Mouse (Mus musculus) lung, embryonic 14.5 days (tissue): ENCODE data around the gene Ccl27b. TPM values are rescaled to one million over a fixed set of nuclear protein-coding genes. Genes with fewer than 3 reads are reported as not detected.
A peak's percentile ranks its signal among the peaks of the same experiment; 100 is the strongest.
"Not testable (repeated sequence)": the region's sequence is repeated elsewhere in the genome, so short reads cannot be mapped to it uniquely, and the experiment has no call there.

Experiments
- ATAC-seq: fragments of 200-750 bp; cut with Nextera tagmentation; 2 replicates; pipeline ENCODE4 v1.8.0; 2017; ENCODE audit warnings: mild to moderate bottlenecking, moderate TSS enrichment, moderate library complexity; ENCODE audit not compliant: insufficient read depth
- DNase-seq: peaks from one replicate; pipeline ENCODE4 v3.0.0-alpha.2; 2015
- H3K27ac ChIP-seq: fragments of 300-500 bp; sonication (generic); 2 replicates; pipeline ENCODE4 v1.5.1; 2014; ENCODE audit warnings: low read depth, mild to moderate bottlenecking, moderate library complexity
- H3K27me3 ChIP-seq: fragments of 300-500 bp; sonication (generic); 2 replicates; pipeline ENCODE4 v1.6.1; 2014; ENCODE audit warnings: low read length, control low read depth; ENCODE audit not compliant: insufficient read depth
- H3K36me3 ChIP-seq: fragments of 300-500 bp; sonication (generic); 2 replicates; pipeline ENCODE4 v1.6.1; 2014; ENCODE audit warnings: control low read depth; ENCODE audit not compliant: insufficient read depth
- H3K4me1 ChIP-seq: fragments of 300-500 bp; sonication (generic); 2 replicates; pipeline ENCODE4 v1.6.1; 2014; ENCODE audit warnings: antibody characterized with exemption, control low read depth; ENCODE audit not compliant: insufficient read depth
- H3K4me2 ChIP-seq: fragments of 300-500 bp; sonication (generic); 2 replicates; pipeline ENCODE4 v1.6.1; 2014; ENCODE audit warnings: mild to moderate bottlenecking
- H3K4me3 ChIP-seq: fragments of 300-500 bp; sonication (generic); 2 replicates; pipeline ENCODE4 v1.5.1; 2014; ENCODE audit warnings: low read depth, low read length
- H3K9ac ChIP-seq: fragments of 300-500 bp; sonication (generic); 2 replicates; pipeline ENCODE4 v1.6.1; 2014
- H3K9me3 ChIP-seq: fragments of 300-500 bp; sonication (generic); 2 replicates; pipeline ENCODE4 v1.6.1; 2016; ENCODE audit warnings: low read depth, low read length, control low read depth
- WGBS: fragments of 180-500 bp; shearing (Covaris S2); extraction: QIAGEN DNeasy Blood & Tissue Kit; methylation state at CpG from one replicate; pipeline ENCODE4 v1.1.7; 2014; 5-methylcytosine and 5-hydroxymethylcytosine counted together
- polyA plus RNA-seq: library from polyadenylated mRNA; unstranded; fragments of >200 nt; fragmentation: Nextera tagmentation; extraction: Ambion mirVana; gene quantifications from 2 replicates; pipeline ENCODE4 v1.2.1, GENCODE M21; 2014

Ccl27b gene
- polyA plus RNA-seq = not detected in 2 replicates

GRCm38 (mm10) chr4:42654951-42655350 lies at the start of gene Ccl27b:
Ccl27b (plus strand) TSS chr4:42655251.
- H3K4me3 ChIP-seq, H3K9ac ChIP-seq, H3K9me3 ChIP-seq, DNase-seq, H3K27ac ChIP-seq, H3K4me1 ChIP-seq, ATAC-seq, H3K36me3 ChIP-seq, H3K27me3 ChIP-seq, H3K4me2 ChIP-seq: not testable (repeated sequence)
- WGBS = no CpG with 5 or more reads among the region's 9 CpGs

- not testable (repeated sequence) for H3K9ac ChIP-seq, ATAC-seq, H3K4me1 ChIP-seq, H3K4me2 ChIP-seq, DNase-seq, H3K27ac ChIP-seq, H3K36me3 ChIP-seq, H3K4me3 ChIP-seq, H3K9me3 ChIP-seq, H3K27me3 ChIP-seq
- WGBS = no CpG with 5 or more reads among the region's 5 CpGs
Observed at GRCm38 (mm10) chr4:42611895-42612294, 43.2 kb upstream of the Ccl27b start, which contains the start of gene Gm10591. Gm10591 (plus strand) TSS chr4:42612195.

GRCm38 (mm10) chr4:42629419-42629818 lies 25.6 kb upstream of the Ccl27b start, which contains the start of gene Gm2564:
Gm2564 (plus strand) TSS chr4:42629719.
- H3K4me1 ChIP-seq, H3K27ac ChIP-seq, H3K4me2 ChIP-seq, ATAC-seq, H3K9ac ChIP-seq, DNase-seq, H3K27me3 ChIP-seq, H3K9me3 ChIP-seq, H3K36me3 ChIP-seq, H3K4me3 ChIP-seq: not testable (repeated sequence)
- no CpG with 5 or more reads among the region's 8 CpGs for WGBS

- WGBS = no CpG with 5 or more reads among the region's 3 CpGs
- DNase-seq, H3K27ac ChIP-seq, H3K9me3 ChIP-seq, ATAC-seq, H3K4me1 ChIP-seq, H3K4me2 ChIP-seq, H3K36me3 ChIP-seq, H3K9ac ChIP-seq, H3K4me3 ChIP-seq, H3K27me3 ChIP-seq: not testable (repeated sequence)
Observed at GRCm38 (mm10) chr4:42661793-42662192, 6.7 kb downstream of the Ccl27b start, which contains the start of gene Il11ra2. Il11ra2 (minus strand) TSS chr4:42661893.

- not testable (repeated sequence) for H3K9ac ChIP-seq, H3K27ac ChIP-seq, H3K4me1 ChIP-seq, DNase-seq, H3K4me2 ChIP-seq, H3K4me3 ChIP-seq, H3K27me3 ChIP-seq, H3K36me3 ChIP-seq, H3K9me3 ChIP-seq
- peak; percentile 63; the same call in 1 of the 2 replicates for ATAC-seq
- WGBS = no CpG with 5 or more reads among the region's 4 CpGs
Observed at GRCm38 (mm10) chr4:42675415-42675814, 20.4 kb downstream of the Ccl27b start.

- H3K4me1 ChIP-seq, H3K36me3 ChIP-seq, H3K4me3 ChIP-seq, H3K9me3 ChIP-seq, ATAC-seq, H3K4me2 ChIP-seq, H3K27me3 ChIP-seq, H3K9ac ChIP-seq, H3K27ac ChIP-seq, DNase-seq: not testable (repeated sequence)
- WGBS = no CpG with 5 or more reads among the region's 7 CpGs
Observed at GRCm38 (mm10) chr4:42679365-42679764, 24.3 kb downstream of the Ccl27b start.

- peak; percentile 54; the same call in 1 of the 2 replicates for ATAC-seq
- WGBS = no CpG with 5 or more reads among the region's 32 CpGs
Observed at GRCm38 (mm10) chr4:42680374-42681356, 25.6 kb downstream of the Ccl27b start.

GRCm38 (mm10) chr4:42681473-42682182 lies 26.6 kb downstream of the Ccl27b start:
- not testable (repeated sequence) for H3K36me3 ChIP-seq

More at GRCm38 (mm10) chr4:42680374-42681356, 25.6 kb downstream of the Ccl27b start:
- H3K9me3 ChIP-seq, H3K4me2 ChIP-seq, H3K27me3 ChIP-seq, H3K9ac ChIP-seq, H3K36me3 ChIP-seq, H3K4me1 ChIP-seq, H3K27ac ChIP-seq, H3K4me3 ChIP-seq, DNase-seq: not testable (repeated sequence)

GRCm38 (mm10) chr4:42682183-42682524 lies 27.1 kb downstream of the Ccl27b start:
- WGBS = no CpG with 5 or more reads among the region's 18 CpGs
- peak; percentile 84; the same call in 1 of the 2 replicates for ATAC-seq
- not testable (repeated sequence) for H3K27me3 ChIP-seq

More at GRCm38 (mm10) chr4:42681473-42682182, 26.6 kb downstream of the Ccl27b start:
- not testable (repeated sequence) for H3K4me1 ChIP-seq, H3K9ac ChIP-seq, H3K4me2 ChIP-seq, H3K9me3 ChIP-seq, H3K27ac ChIP-seq, H3K27me3 ChIP-seq, DNase-seq, H3K4me3 ChIP-seq
- peak; percentile 54; the same call in 1 of the 2 replicates for ATAC-seq
- no CpG with 5 or more reads among the region's 66 CpGs for WGBS

More at GRCm38 (mm10) chr4:42682183-42682524, 27.1 kb downstream of the Ccl27b start:
- H3K36me3 ChIP-seq, H3K4me3 ChIP-seq, H3K27ac ChIP-seq, H3K4me1 ChIP-seq, H3K4me2 ChIP-seq, H3K9ac ChIP-seq, DNase-seq, H3K9me3 ChIP-seq: not testable (repeated sequence)
